Mouse (Mus musculus) urinary bladder, adult 2 months (tissue): ENCODE measurements around the gene Chit1. TPM values are rescaled to one million over a fixed set of nuclear protein-coding genes. Genes with fewer than 3 reads are reported as not detected.

Experiments
- DNase-seq: peaks from one replicate; pipeline ENCODE4 v3.0.0; 2022; ENCODE audit warnings: low spot score
- polyA plus RNA-seq: library from polyadenylated mRNA; depleted of rRNA; stranded (reverse); fragments of >200 nt; gene quantifications from 2 replicates; pipeline ENCODE4 v1.2.3, GENCODE M21; 2012; rRNA removed

Chit1 gene
- polyA plus RNA-seq, 1 experiment = not detected

GRCm38 (mm10) chr1:134184089-134184488 lies 73.0 kb downstream of the Chit1 start:
- DNase-seq = no peak

GRCm38 (mm10) chr1:134188217-134188616 lies 77.2 kb downstream of the Chit1 start:
- DNase-seq = no peak

DNA sequence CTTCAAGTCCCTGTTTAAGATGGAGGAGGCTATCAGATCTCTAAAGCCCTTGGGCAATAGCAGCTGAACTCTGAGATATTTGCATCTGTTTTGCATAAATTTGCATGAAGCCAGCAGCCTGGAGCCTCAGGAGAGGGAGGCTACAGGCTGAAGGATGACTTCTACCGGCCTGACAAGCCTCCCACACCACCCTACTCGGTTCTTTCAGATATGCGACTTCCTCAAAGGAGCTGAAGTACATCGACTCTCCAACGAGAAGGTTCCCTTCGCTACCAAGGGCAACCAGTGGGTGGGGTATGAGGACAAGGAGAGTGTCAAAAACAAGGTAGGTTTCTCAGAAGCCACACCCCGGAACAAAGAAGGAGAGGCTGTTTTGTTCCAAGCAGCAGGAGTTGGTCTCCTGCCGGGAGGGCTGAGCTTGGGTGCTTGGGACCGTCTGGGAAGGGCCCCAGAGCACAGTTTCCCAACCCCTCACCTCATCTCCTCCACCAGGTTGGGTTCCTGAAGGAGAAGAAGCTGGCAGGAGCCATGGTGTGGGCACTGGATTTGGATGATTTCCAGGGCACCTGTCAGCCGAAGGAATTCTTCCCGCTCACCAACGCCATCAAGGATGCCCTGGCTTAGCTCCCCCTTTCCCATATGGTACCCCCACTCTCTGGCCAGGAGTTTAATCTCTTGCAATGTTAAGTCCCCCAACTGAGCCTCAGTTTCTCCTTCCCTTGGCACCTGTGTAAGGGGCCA lies 78.1 kb downstream of the Chit1 start:
- DNase-seq = no peak

DNA sequence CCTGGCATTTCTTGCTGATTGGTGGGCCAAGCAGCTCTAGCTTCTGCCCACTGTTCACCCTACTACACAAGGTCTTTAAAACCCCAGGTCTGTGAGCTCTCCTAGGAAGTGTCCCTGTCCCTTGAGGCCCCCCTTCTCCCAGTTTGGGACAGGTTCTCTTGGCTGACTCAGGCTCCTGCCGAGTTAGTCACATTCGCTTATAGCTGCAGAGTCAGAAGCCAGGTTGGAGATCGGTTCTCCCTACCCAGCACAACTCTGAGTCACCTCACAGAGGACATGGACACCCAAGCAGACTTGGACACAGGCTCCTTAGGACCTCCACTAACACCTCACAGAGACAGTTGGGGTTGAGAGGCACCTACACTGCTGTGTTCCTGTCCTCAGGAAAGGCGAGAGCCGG lies 80.2 kb downstream of the Chit1 start:
- DNase-seq = no peak

DNA sequence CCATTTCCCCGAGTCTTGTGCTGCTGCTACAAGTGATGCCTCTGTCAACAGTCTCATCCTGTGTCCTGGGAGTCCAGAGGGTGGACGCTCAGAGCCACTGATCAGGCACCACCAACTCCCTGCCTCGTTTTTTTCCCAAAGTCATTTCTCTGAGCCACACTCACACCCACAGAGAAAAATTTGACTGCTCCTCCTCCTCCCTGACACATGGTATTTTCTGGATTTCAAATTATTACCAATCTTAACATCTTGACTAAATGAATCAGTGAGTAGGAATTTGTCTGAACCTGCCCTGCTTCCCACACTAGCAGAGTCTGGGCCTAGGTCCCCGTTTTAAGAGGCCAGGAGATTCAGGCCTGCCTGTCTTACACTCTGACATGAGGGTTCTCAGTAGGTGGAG lies 81.0 kb downstream of the Chit1 start:
- no peak for DNase-seq

- no peak for DNase-seq
Observed at GRCm38 (mm10) chr1:134193126-134193525, 82.1 kb downstream of the Chit1 start, which contains the start of gene Mybph. Gene Mybph, plus strand, starts transcription at chr1:134193448.

DNA sequence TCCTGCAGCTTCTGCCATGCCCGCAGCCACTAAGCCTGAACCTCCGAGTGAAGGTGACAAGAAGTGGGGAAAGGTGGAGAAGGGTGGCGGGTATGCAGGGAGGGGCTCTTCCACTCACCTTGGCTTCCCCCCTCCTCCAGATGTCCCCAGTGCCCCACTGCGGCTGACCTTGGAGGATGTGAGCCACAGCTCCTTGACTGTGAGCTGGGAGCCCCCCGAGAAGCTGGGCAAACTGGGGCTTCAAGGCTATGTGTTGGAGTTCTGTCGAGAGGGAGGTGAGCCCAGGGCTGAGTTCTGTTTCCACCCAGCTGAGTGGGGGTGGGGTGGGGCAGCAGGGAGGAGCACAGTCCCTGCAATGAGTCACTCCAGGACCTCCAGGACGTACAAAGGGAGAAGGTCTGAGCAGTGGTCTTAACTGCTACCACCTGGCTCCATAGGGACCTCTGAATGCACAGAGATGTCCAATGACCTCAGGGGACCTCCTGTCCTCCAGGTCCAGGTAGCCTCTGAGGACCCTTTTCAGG lies 82.7 kb downstream of the Chit1 start:
- DNase-seq = no peak

GRCm38 (mm10) chr1:134194298-134195022 lies 83.4 kb downstream of the Chit1 start:
- no peak for DNase-seq

- DNase-seq = no peak
Observed at GRCm38 (mm10) chr1:134195117-134195516, 84.1 kb downstream of the Chit1 start.

- no peak for DNase-seq
Observed at GRCm38 (mm10) chr1:134195571-134195970, 84.5 kb downstream of the Chit1 start.

DNA sequence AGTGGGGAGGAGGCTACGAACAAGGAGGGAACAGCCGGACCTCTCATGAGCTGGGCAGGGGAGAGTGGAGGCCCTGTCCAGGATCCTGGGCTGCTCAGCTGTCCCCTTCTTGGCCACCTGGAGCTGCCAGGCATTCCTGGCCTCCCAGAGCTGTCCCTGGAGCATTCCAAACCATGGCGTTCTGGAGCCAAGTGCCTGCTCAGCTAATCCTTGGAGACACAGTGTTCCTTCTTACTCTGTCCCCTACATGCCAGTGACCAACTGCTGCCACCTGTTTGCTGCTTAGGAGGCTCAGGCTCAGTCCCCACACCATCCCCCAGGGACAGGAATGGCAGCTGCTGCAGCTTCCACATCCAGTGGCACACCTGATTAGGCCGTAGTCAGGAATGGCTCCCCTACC lies 84.9 kb downstream of the Chit1 start:
- DNase-seq = no peak

GRCm38 (mm10) chr1:134196386-134196785 lies 85.3 kb downstream of the Chit1 start:
- DNase-seq = peak; percentile 64

DNA sequence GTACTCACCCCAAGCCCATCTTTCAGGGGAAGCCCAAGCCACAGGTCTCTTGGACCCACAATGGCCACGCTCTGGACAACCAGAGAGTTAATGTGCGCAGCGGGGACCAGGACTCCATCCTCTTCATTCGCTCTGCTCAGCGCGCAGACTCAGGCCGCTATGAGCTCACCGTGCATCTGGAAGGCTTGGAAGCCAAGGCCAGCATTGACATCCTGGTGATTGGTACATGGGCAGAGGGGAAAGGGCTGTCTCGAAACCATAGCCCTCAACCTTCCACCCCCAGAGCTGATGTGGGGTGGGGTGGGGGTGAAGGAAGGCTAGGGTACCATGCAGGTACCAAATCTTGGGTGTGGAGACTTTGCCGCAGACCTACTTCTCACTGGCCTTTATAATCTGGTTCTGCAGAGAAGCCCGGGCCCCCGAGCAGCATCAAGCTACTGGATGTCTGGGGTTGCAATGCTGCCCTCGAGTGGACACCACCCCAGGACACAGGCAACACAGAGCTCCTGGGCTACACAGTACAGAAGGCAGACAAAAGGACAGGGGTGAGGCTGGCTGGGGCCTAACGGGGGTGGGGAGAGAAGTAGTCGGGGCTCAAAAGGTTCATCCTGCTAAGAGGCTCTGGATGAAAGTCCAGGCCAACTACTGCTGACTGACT lies 86.4 kb downstream of the Chit1 start:
- DNase-seq = no peak

GRCm38 (mm10) chr1:134198197-134198995 lies 87.4 kb downstream of the Chit1 start:
- no peak for DNase-seq

DNA sequence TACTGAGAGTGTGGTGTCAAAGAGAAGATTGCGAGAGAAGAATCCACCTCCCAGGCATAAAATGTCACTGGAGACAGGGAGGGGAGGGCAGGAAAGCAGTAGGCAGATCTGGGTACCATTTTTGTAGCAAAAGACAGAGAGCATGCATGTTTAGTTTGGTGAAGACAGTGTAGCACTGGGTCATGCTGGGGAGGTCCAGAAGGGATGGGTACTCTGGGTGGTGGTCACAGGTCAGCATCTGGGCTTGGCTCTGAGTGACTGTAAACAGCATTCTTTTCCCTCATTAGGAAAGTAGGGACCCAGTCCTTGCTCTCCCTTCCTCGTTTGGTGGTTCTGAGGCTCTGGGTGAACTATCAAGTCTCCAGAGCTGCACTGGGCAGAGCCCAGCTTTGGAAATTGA lies 89.4 kb downstream of the Chit1 start:
- DNase-seq = no peak

Other genes with a start within 250 kb of the Chit1 start
- 133 and 156 TPM in 2 replicates for gene Optc, start 203.2 kb upstream of the Chit1 start, polyA plus RNA-seq
- gene Prelp, start 189.8 kb upstream of the Chit1 start, polyA plus RNA-seq = 89.1 and 164 TPM in 2 replicates
- 14.0 and 18.9 TPM in 2 replicates for gene Fmod, start 74.0 kb upstream of the Chit1 start, polyA plus RNA-seq
- gene Btg2, start 32.1 kb upstream of the Chit1 start, polyA plus RNA-seq = 48.4 and 67.8 TPM in 2 replicates
- gene Chil1, start 70.9 kb downstream of the Chit1 start, polyA plus RNA-seq = 0.10 and 0.44 TPM in 2 replicates
- 0.09 TPM in 1 of 2 replicates, not detected in the other for gene Mybph, start 82.2 kb downstream of the Chit1 start, polyA plus RNA-seq
- 6.2 and 7.2 TPM in 2 replicates for gene Adora1, start 124.2 kb downstream of the Chit1 start, polyA plus RNA-seq
- gene Myog, start 178.7 kb downstream of the Chit1 start, polyA plus RNA-seq = not detected in 2 replicates
- 8.4 and 8.6 TPM in 2 replicates for gene Ppfia4, start 221.7 kb downstream of the Chit1 start, polyA plus RNA-seq